Mouse (Mus musculus): ENCODE data around the gene Pex16.

Gene Pex16

GRCm38 (mm10) chr2:92374514-92374913 lies at the start of gene Pex16, which contains the start of gene Large2:
Gene Pex16 (plus strand): TSS chr2:92374676.
Gene Large2 (minus strand): TSS chr2:92374869.
- peak; percentile 57 for DNase-seq

DNA sequence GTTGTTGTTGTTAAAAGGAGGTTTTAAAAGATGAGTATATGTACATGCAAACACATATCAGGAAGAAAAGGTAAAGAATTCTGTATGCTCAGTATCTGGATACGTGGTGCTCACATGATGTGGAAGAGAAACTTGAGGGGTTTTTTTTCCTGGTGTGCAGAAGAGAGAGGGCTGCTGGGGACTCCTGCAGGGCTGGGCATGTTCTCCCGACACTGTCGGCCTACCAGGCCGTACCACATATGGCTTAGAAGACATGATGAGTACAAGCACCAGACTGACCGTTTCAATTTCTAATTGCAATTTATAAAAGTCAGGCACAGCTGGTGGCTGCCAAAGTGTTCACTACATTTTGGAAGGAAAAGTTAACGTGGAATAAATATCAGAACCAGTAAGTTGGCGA lies 48.8 kb upstream of the Pex16 start:
- DNase-seq: no peak

DNA sequence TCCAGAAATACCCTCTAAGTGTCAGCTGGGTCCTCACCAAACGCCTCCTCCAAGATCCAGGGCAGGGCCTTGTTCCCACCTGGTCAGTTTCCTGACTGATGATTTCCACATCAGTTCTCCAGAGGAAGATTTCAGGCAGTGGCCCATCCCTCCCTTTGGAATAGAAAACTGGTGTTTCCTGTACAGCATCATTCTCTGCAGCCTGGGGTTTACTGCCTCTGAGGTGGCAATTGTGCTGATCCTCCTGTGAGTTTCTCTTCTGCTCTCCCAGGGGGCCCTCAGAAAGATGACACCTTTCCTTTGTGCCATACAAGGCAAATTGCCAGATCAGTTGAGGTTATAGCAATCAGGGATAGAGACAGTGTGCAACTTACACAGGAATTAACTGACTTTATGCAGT lies 48.3 kb upstream of the Pex16 start:
- no peak for DNase-seq

GRCm38 (mm10) chr2:92327601-92328000 lies 46.9 kb upstream of the Pex16 start:
- no peak for DNase-seq

DNA sequence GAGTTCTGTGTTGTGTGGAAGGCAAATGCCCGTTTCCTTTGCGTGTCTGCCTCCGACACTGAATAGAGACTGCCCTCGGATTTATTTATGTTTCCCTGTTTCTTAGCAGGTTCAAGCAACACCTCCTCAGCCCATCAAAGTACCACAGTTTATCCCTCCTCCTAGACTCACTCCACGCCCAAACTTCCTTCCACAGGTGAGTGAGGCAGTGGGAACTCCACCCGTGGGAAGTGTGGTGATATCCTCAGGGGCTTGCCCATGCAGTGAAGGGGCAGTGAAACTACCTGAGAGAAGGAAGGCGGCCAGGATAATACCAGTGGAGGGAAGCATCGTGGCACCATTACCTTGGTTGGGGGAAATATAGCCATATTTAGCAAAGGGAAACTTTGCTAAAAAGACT lies 46.3 kb upstream of the Pex16 start:
- no peak for DNase-seq

DNA sequence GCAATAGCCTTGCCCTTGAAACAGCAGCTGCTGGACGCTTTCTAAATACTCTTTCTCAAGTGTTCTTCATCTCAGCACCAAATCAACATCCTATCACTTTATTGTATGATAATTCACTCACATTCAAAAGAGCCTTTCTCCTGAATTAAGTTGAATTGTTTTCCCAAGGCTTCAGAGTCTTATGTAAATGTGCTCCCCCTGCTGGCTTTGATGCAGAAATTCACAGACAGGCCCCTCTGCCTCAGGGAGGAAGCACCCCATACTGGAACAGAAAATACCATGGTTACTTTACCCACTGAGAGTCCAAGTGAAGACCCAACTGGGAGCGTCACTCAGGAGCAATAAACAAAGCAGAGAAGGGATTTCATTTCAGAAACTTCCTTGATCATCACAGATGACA lies 43.6 kb upstream of the Pex16 start:
- no peak for DNase-seq

GRCm38 (mm10) chr2:92331410-92331809 lies 43.1 kb upstream of the Pex16 start:
- no peak for DNase-seq

- DNase-seq: no peak
These were observed 42.6 kb upstream of the Pex16 start for GRCm38 (mm10) chr2:92331871-92332270.

- DNase-seq: no peak
These were observed 32.1 kb upstream of the Pex16 start for GRCm38 (mm10) chr2:92342418-92342817.

DNA sequence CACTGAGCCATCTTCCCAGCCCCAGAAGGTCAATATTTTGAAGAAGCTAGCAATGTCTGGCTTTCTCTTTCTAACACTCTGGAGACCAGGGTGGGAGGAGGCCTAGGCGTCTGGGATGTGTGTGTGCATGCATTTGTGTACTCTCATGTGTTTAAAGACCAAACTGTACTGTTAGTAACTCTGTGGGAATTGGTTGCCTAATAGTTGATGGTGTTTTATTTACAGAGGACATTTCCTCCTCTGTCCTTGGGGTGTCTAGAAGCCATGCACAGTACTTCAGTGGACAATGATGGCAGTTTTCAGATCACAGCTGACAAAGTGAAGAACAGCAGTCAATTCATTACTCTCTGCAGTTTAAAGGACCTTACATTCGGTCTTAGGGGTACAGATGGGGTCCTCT lies 27.3 kb upstream of the Pex16 start:
- DNase-seq: no peak

DNA sequence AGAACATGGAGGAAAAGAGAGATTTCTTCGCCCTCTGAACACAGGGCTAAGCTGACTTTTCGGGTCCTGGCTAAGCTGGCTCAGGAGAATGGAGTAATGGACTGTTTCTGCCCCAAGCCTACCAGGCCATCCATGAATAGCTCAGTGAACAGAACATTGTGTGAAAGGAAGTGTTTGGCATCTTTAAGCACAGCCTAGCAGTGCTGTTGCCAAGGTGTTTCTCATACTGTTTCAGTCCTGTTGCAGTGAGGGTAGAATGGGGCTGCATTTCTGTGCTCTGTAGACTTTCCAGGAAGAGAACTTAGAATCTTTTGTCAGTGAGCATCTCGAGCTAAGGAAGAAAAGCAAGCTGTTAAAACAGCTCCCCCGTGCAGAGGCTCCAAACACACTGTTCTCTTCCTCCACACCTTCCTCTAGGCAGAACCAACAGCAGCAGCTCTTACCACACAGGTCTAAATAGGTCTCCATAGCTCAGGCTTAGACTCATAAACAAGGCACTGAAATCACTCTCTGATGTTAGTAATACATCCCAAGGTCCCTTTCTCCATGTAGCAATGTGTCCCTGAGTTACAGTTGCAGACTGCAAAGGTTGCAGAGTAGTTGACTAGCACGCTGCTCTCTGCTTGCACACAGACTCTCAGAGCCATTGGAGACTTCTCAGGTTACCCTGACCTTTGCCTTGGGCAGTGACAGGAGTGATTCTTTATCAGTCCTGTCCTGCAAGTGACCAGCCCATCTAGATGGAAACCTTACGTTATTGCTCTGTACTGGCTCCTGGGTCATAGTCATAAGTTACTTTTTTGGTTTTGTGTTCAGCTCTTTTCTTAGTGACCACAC lies 24.7 kb upstream of the Pex16 start:
- DNase-seq: no peak

DNA sequence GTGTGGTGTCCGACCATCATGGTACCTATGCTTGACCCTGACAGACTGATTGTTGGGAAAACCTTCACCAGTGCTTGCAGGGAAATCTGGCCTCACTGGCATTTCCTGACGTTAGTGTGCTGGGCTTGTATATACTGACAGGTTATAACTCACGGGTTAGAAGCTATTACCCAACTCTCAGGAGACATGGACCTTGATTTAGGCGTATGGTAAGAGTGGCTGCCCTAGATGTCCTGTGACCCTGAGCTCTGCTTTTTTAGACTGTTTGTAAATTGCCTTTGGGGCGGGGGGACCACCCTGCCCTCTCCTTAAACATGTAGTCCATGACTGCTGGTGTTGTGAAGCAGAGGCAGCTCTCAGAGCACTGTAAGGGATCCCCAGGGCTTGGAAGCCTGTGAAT lies 23.8 kb upstream of the Pex16 start:
- no peak for DNase-seq

GRCm38 (mm10) chr2:92353402-92353801 lies 21.1 kb upstream of the Pex16 start:
- no peak for DNase-seq

GRCm38 (mm10) chr2:92354224-92354623 lies 20.3 kb upstream of the Pex16 start:
- peak; percentile 43 for DNase-seq

DNA sequence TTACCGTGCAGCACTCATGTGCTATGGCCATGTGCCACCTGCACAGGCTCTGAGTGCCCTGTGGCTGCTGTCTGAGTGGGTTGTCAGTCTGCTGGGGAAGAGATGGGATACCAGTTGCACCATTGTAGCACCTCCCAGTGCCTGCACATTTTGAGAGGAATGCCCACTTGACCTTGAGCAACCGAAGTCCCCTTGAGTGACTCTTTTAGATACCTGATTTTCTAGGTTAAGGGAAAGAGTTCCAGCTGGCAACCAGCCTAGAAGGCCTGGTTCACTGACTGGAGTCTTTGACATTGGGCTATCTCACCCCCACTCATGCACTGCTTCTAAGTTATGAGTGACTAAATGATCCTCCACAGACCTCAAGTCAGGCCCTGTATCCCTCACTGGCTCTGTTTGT lies 15.2 kb upstream of the Pex16 start:
- DNase-seq: peak; percentile 80

DNA sequence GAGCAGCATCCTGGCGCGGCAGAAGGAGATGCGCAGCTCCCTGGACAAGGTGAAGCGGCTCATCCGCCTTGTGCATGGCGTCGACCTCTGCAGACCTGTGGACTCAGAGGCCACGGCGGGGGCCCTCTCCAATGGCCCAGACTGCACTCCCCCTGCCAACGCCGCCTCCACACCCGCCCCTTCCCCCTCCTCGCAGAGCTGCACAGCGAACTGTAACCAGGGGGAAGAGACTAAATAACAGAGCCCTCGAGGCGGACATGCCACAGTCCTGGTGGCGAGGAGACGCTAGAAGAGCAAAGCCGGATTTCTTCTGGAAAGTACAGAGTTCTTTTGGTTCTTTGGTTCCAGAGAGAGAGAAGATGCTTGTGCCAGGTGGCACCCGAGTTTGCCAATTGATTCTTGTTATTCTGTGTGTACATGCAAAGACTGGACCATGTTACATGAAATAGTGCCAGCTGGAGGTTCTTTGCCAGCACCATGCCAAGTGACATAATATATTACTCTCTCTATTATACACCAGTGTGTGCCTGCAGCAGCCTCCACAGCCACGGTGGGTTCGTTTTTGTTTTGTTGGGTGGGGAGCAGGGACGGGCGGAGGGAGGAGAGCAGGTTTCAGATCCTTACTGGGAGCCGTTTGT lies 14.2 kb upstream of the Pex16 start:
- DNase-seq: peak; percentile 14

DNA sequence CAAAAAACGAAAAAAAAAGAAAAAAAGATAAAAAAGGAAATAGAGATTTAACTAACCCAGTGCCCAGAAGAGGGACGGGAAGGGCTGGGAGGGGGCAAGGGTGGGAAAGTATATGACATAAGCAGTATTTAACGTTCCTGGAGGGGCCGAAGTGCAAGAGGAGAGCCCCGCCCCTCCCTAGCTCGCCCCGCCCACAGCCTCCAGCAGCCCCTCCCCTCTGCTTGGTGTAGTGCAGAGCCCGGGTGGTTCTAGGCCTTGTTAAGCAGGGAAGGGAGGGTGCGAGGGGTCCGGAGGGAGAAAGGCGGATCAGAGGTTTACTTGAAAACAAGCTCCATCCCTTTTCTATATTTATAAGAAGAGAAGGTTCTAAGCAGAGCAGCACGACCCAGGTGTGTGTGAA lies 13.6 kb upstream of the Pex16 start:
- DNase-seq: peak; percentile 10

DNA sequence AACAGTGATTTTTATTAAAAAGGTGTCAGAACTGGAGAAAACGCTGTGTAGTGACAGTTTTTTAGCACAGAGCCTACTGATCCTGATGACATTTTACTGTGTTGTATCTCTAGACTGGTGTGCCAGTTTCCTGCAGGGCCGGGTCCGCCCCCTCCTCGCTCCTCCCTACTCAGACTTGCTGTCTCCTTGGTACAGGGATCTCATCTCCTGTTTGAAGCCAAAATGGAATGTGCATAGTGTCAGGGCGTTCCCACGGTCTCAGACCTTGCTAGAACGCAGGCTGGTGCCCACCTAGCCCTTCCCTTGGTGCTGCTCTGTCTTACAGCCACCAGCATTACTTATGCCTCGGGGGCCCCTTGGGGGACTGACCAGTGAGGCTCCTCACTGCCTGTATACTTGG lies 12.7 kb upstream of the Pex16 start:
- no peak for DNase-seq

GRCm38 (mm10) chr2:92362571-92363228 lies 11.8 kb upstream of the Pex16 start:
- DNase-seq: no peak

DNA sequence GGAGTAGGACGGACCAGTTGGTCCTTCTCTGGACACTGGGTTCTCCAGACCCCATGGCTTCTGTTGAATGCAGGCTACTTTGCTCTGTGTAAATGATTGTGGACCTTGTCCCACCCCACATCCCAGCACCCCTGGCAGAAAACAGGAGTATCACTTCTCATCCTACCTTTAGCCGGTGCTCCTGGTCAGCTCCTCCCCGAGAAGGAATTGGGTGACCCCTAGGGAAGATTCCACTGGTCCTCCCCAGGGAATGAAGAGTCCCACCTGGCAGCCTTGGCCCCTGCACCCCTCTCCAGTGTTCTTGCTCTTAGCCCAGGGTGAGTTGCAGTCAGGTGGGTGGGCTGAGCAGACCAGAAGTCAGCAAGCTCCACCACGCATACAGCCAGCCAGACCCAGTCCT lies 10.4 kb upstream of the Pex16 start:
- DNase-seq: no peak

DNA sequence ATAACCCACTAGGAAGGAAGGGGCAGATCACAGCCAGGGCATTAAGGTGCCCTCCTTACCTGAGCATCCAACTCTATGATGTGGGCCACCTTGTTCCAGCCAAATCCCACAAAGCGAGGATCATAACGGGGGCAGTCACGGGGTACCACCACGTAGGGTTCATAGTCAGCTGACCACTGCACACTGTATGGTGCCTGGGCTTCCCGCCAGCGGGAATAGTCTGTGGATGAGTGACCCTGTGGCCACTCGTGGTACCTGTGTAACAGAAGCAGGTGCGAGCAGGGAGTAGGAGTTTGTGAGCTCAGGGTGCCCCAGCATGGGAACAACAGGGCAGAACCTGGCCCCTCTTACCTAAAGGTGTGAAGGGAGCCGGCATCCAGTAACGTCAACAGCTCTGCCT lies 8.9 kb upstream of the Pex16 start:
- DNase-seq: peak; percentile 14

- DNase-seq: peak; percentile 61
These were observed 7.0 kb upstream of the Pex16 start for GRCm38 (mm10) chr2:92367383-92368029.

DNA sequence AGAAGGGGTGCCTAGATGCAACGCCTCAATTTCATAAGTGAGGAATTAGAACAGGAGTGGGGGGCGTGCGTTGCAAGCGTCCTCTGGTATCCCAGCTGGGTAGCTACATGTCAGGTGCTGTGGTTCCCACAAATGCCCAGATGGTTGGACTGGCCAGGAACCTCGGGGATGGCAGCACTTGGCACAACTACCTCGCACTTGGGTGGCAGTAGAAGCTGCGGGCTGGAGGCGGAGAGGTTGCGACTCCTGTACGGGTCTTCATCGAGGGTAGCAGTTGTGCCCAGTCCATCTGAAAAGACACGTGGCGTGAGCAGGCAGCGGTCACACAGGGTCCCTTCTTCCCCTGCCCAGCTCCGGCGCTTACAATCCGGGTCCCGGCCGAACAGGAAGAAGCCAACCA lies 4.1 kb upstream of the Pex16 start:
- no peak for DNase-seq

All from kidney, adult 11 months (tissue).